Mouse (Mus musculus) intestine, embryonic 16.5 days (tissue): ENCODE results near the gene Phb2. TPM values are rescaled to one million over a fixed set of nuclear protein-coding genes. Genes with fewer than 3 reads are reported as not detected.

ENCODE experiments used
- ATAC-seq: fragments of 200-750 bp; cut with Nextera tagmentation; 2 replicates; pipeline ENCODE4 v1.8.0; 2017; ENCODE audit warnings: moderate TSS enrichment, moderate library complexity
- H3K27ac ChIP-seq: fragments of 300-500 bp; sonication (generic); 2 replicates; pipeline ENCODE4 v1.5.1; 2014; ENCODE audit warnings: mild to moderate bottlenecking, low read length
- H3K27me3 ChIP-seq: fragments of 300-500 bp; sonication (generic); replicated peaks from 2 replicates; pipeline ENCODE4 v1.6.1; 2014; ENCODE audit warnings: low read length, control low read depth, mixed read lengths; ENCODE audit not compliant: control insufficient read depth, insufficient read depth
- H3K36me3 ChIP-seq: fragments of 300-500 bp; sonication (generic); 2 replicates; pipeline ENCODE4 v1.6.1; 2014; ENCODE audit warnings: low read length, control low read depth; ENCODE audit not compliant: control insufficient read depth, insufficient read depth
- H3K4me1 ChIP-seq: fragments of 300-500 bp; sonication (generic); 2 replicates; pipeline ENCODE4 v1.6.1; 2014; ENCODE audit warnings: low read length, control low read depth, mixed read lengths; ENCODE audit not compliant: control insufficient read depth, insufficient read depth
- H3K4me2 ChIP-seq: fragments of 300-500 bp; sonication (generic); 2 replicates; pipeline ENCODE4 v1.6.1; 2014; ENCODE audit warnings: low read depth, low read length, control low read depth
- H3K4me3 ChIP-seq: fragments of 300-500 bp; sonication (generic); 2 replicates; pipeline ENCODE4 v1.5.1; 2014; ENCODE audit warnings: mild to moderate bottlenecking, low read length
- H3K9ac ChIP-seq: fragments of 300-500 bp; sonication (generic); 2 replicates; pipeline ENCODE4 v1.6.1; 2014; ENCODE audit warnings: low read depth, low read length
- H3K9me3 ChIP-seq: fragments of 300-500 bp; sonication (generic); 2 replicates; pipeline ENCODE4 v1.6.1; 2016; ENCODE audit warnings: low read length, control low read depth; ENCODE audit not compliant: control insufficient read depth
- WGBS: fragments of 180-500 bp; shearing (Covaris S2); extraction: QIAGEN DNeasy Blood & Tissue Kit; methylation state at CpG from one replicate; pipeline ENCODE4 v1.1.7; 2014; 5-methylcytosine and 5-hydroxymethylcytosine counted together
- polyA plus RNA-seq: library from polyadenylated mRNA; unstranded; fragments of >200 nt; fragmentation: Nextera tagmentation; extraction: Ambion mirVana; gene quantifications from 2 replicates; pipeline ENCODE4 v1.2.1, GENCODE M21; 2015

Gene Phb2
- polyA plus RNA-seq, 1 experiment from 2014 or later, result 489 TPM

DNA sequence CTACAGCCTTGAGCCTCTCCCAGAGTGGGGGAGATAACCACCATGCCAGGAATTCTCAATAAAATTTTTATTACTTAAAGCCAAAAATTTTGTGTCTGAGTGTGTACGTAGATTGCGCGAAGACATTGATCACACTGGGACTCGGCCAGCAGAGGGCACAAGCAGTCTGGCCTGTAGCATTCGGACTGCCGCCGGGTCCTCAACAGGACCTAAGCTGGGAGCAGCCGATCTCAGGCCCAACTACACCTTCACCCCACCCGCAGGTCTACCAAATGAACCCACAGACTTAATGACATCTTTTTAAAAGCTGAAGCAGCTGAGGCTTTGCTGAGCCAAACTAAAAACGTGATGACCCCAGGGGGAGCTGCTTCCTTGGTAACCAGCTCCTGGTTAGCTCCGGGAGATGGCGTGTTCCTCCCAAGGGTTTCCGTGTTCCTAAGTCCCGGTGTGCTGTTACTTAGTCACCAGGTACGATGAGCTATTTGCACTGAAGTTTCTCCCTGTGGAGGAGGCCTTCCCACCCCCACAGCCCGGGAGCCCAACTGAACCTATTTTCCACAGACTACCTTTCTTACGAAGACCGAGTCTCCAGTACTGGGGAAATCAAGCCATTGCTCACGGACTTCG lies 4.8 kb downstream of the Phb2 start:
- ATAC-seq, result no peak
- 47% methylated on average over 20 of the region's 20 CpGs for WGBS
- H3K27ac ChIP-seq, result peak overlapping the region; percentile 93
- H3K9me3 ChIP-seq, result no peaks in the 10 kb centered on the region
- H3K4me2 ChIP-seq, result peak overlapping the region; percentile 41
- peaks cover 7% of the 10 kb centered on the region for H3K36me3 ChIP-seq
- H3K9ac ChIP-seq, result peak overlapping the region; percentile 80
- peaks cover 14% of the 10 kb centered on the region for H3K4me1 ChIP-seq
- H3K4me3 ChIP-seq, result peak overlapping the region; percentile 59
- no peaks in the 10 kb centered on the region for H3K27me3 ChIP-seq

GRCm38 (mm10) chr6:124717968-124718367 lies 5.8 kb downstream of the Phb2 start:
- H3K9ac ChIP-seq, result peak overlapping the region; percentile 80
- H3K27me3 ChIP-seq, result no peaks in the 10 kb centered on the region
- H3K36me3 ChIP-seq, result peaks cover 7% of the 10 kb centered on the region
- H3K27ac ChIP-seq, result peak overlapping the region; percentile 93
- WGBS, result 49% methylated on average over 13 of the region's 13 CpGs
- no peak for ATAC-seq
- peaks cover 14% of the 10 kb centered on the region for H3K4me1 ChIP-seq
- peak overlapping the region; percentile 59 for H3K4me3 ChIP-seq
- H3K4me2 ChIP-seq, result peak overlapping the region; percentile 41
- H3K9me3 ChIP-seq, result no peaks in the 10 kb centered on the region

DNA sequence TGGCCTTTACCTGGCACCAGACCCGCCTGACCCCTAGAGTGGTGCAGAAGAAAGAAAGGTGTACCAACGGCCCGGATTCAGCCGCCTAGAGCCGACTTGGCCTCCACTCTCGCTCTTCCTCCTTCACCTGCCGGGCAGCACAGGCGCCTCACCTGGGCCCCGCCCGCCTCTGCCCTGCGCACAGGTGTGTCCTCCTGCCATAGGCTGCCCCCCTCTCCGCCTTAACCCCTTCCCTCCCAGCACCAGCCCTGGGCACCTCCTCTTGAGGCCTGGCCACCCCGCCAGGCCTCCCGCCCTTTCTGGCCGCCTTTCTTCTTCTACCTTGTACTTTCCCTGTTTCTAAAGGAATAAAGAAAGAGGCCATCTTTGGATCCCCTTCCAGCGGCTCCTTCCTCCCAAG lies 6.6 kb downstream of the Phb2 start:
- H3K4me1 ChIP-seq, result peaks cover 10% of the 10 kb centered on the region
- WGBS, result 43% methylated on average over 16 of the region's 16 CpGs
- peaks cover 7% of the 10 kb centered on the region for H3K36me3 ChIP-seq
- peak overlapping the region; percentile 80 for H3K9ac ChIP-seq
- H3K27ac ChIP-seq, result peak overlapping the region; percentile 93
- no peaks in the 10 kb centered on the region for H3K9me3 ChIP-seq
- peak overlapping the region; percentile 49 for H3K4me2 ChIP-seq
- peak overlapping the region; percentile 59 for H3K4me3 ChIP-seq
- ATAC-seq, result peak; percentile 82
- no peaks in the 10 kb centered on the region for H3K27me3 ChIP-seq

GRCm38 (mm10) chr6:124719354-124719978 lies 7.3 kb downstream of the Phb2 start:
- Histone ChIP-seq H3K36me3 (peaks cover 7% of the 10 kb centered on the region), H3K4me1 (peaks cover 6% of the 10 kb centered on the region; the same call in 1 of the 2 replicates), H3K9me3 (no peaks in the 10 kb centered on the region), H3K27ac (peak overlapping the region; percentile 93), H3K4me3 (peak overlapping the region; percentile 59), H3K4me2 (peak overlapping the region; percentile 49), H3K9ac (peak overlapping the region; percentile 80), H3K27me3 (no peaks in the 10 kb centered on the region)
- WGBS, result 51% methylated on average over 7 of the region's 7 CpGs
- ATAC-seq, result peak; percentile 55

- Histone ChIP-seq H3K4me3 (peak overlapping the region; percentile 59), H3K36me3 (no peaks in the 10 kb centered on the region), H3K4me2 (peak overlapping the region; percentile 49), H3K9ac (peak overlapping the region; percentile 80), H3K27ac (peak overlapping the region; percentile 93), H3K27me3 (no peaks in the 10 kb centered on the region), H3K9me3 (no peaks in the 10 kb centered on the region), H3K4me1 (0 out of 2 replicates have a peak, but pooled peaks cover 3% of the 10 kb centered on the region)
- 0 out of 2 replicates have a peak, but pooled peaks have one; percentile 10 for ATAC-seq
- 57% methylated on average over 11 of the region's 11 CpGs for WGBS
These were observed 8.8 kb downstream of the Phb2 start for GRCm38 (mm10) chr6:124720904-124721303.

GRCm38 (mm10) chr6:124722876-124723473 lies 10.8 kb downstream of the Phb2 start:
- H3K4me2 ChIP-seq, result no peak overlapping the region
- no peaks in the 10 kb centered on the region for H3K27me3 ChIP-seq
- H3K27ac ChIP-seq, result no peak overlapping the region
- H3K4me3 ChIP-seq, result no peak overlapping the region
- H3K4me1 ChIP-seq, result peaks cover 6% of the 10 kb centered on the region; the same call in 1 of the 2 replicates
- 86% methylated on average over 6 of the region's 6 CpGs for WGBS
- no peaks in the 10 kb centered on the region for H3K36me3 ChIP-seq
- H3K9me3 ChIP-seq, result no peaks in the 10 kb centered on the region
- ATAC-seq, result no peak
- no peak overlapping the region for H3K9ac ChIP-seq

DNA sequence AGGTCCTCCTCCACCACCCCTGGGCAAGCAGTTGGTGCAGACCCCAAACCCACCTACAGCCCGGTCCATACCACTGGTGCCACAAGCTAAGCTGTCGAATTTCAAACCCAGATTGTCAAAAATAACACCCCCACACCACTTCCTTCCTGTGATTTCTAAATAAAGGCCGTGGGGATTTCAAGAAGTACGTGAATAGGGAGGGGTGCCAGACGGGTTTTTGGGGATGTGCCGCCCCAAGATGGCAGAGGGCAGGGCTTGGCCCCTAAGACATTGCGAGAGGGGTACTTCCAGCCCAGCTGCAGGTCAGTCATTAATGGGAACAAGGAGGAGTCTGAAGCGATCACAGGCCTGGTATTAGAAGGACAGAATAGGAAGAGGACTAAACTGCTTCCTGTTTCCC lies 11.4 kb downstream of the Phb2 start:
- Histone ChIP-seq H3K36me3 (no peaks in the 10 kb centered on the region), H3K27ac (no peak overlapping the region), H3K4me3 (no peak overlapping the region), H3K27me3 (no peaks in the 10 kb centered on the region), H3K9me3 (no peaks in the 10 kb centered on the region), H3K9ac (0 out of 2 replicates have a peak overlapping the region, but pooled peaks have one; percentile 23), H3K4me1 (peaks cover 10% of the 10 kb centered on the region; the same call in 1 of the 2 replicates), H3K4me2 (no peak overlapping the region)
- WGBS, result 76% methylated on average over 8 of the region's 8 CpGs
- no peak for ATAC-seq

GRCm38 (mm10) chr6:124724472-124724871 lies 12.3 kb downstream of the Phb2 start:
- no peak overlapping the region for H3K4me2 ChIP-seq
- H3K4me1 ChIP-seq, result peaks cover 10% of the 10 kb centered on the region; the same call in 1 of the 2 replicates
- no peaks in the 10 kb centered on the region for H3K9me3 ChIP-seq
- no peaks in the 10 kb centered on the region for H3K36me3 ChIP-seq
- no peaks in the 10 kb centered on the region for H3K27me3 ChIP-seq
- H3K27ac ChIP-seq, result no peak overlapping the region
- WGBS, result 90% methylated on average over 10 of the region's 10 CpGs
- no peak overlapping the region for H3K4me3 ChIP-seq
- no peak for ATAC-seq
- no peak overlapping the region for H3K9ac ChIP-seq

DNA sequence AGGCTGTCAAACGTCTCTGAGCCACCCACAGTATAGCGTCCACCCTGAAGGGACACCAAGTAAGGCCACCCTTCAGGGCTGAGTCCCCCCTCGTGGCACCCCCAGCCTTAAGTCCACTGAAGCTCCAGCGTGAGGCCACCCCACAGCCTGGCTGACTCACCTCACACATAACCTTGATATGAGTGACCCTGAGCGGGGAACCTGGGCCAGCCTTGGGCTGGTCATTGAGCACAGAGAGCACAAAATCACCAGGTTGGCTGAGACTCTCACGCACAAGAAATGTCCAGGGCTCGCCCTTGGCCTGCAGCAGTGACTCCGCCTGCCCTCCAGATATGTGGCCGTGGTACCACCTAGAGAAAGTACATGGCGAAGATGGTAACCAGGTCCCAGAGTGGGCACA lies 16.5 kb downstream of the Phb2 start:
- H3K27ac ChIP-seq, result no peak overlapping the region
- no peak overlapping the region for H3K4me2 ChIP-seq
- no peaks in the 10 kb centered on the region for H3K9me3 ChIP-seq
- WGBS, result 87% methylated on average over 10 of the region's 10 CpGs
- H3K36me3 ChIP-seq, result no peaks in the 10 kb centered on the region
- H3K4me1 ChIP-seq, result peaks cover 13% of the 10 kb centered on the region
- no peak for ATAC-seq
- H3K4me3 ChIP-seq, result no peak overlapping the region
- no peak overlapping the region for H3K9ac ChIP-seq
- H3K27me3 ChIP-seq, result no peaks in the 10 kb centered on the region
